Mouse (Mus musculus) T-helper 2 cell (primary cell): ENCODE results near the gene Ppih.

Experiments
- in situ Hi-C: fragments of 300-600 bp; cut with MboI, MseI; formaldehyde crosslinking; loops from one replicate; pipeline ENCODE4 v1.15.1; 2025; ENCODE audit warnings: high pct_unique_total_duplicates

Gene Ppih

DNA sequence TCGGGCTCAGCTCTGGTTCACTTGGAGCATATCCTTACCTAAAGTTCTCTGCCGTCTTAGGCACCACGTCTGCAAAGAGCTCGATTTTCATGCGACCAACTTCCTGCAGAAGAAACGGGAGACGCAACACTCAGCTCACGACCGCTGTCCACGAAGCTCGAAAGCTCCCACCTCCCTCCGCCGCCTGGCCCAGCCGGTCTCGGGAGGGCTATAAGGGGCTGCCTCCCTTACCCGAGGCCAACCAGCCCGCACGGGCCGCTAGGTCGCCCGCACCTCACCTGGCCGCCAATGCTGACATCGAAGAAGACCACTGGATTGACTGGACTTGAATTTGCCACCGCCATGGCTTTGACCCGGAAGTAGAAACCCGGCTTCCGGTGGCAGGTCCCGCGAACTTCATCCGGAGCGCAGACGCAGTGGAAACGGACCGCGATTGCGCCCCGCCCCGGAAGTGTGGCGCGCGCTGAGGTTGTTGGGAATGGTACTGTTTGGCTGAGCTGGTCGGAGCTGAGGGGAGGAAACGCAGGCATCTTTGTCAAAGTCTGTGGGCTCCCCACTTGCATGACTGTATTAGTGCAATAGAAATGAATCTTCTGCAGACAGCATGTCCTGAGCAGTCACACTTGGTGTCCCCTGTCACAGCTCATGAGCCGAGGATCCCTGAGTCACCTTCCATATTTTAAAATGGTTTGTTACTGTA is at the start of gene Ppih:
Gene Ppih, minus strand, starts transcription at position 416 of the 700 bp plus-strand sequence.
- in situ Hi-C loops = loop anchor here (10.0 kb wide), 1 partner anchor 885 kb away; the partner anchor contains the start of gene Cdc20

DNA sequence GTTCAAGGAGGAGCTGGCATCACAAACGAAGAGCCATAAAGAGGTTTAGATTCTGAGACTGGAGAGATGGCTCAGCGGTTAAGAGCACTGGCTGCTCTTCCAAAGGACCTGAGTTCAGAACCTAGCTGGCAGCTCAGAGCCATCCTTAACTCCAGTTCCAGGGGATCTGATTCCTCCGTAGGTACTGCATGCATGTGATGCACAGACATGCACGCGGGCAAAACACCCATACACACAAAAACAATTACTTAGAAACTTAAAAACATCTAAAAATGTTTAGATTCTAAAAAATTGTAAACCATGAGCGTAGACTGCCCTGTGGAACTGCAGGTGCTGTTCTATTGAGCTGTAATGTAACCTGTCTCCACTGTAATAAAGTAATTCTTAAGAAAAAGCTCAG is 49.1 kb upstream of the Ppih start:
- in situ Hi-C loops = no loop called here

GRCm38 (mm10) chr4:119366758-119367526 is 46.6 kb upstream of the Ppih start:
- in situ Hi-C loops = no loop called here

GRCm38 (mm10) chr4:119362231-119362630 is 41.9 kb upstream of the Ppih start:
- in situ Hi-C loops = no loop called here

- in situ Hi-C loops = no loop called here
Measured at GRCm38 (mm10) chr4:119359196-119359971, 39.0 kb upstream of the Ppih start.

DNA sequence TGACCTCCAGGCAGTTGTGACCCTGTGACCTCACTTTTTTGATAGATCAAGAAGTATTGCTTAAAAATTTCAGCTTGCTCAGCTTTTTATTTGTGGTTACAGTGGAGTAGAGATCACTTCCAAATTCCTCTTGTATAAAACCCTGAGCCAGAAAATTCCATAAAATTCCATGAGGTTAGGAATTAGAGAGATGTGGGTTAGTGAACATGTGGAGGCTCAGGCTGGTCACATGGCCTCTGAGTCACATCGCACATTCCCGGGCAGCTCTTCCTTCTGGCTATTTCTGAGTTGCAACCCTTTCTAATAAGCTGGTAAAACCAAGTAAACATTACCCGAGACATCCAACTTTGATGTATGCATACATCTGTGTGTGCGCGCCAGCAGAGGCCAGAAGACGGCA is 25.2 kb upstream of the Ppih start:
- in situ Hi-C loops = no loop called here

GRCm38 (mm10) chr4:119338861-119339361 is 18.6 kb upstream of the Ppih start:
- in situ Hi-C loops = no loop called here

DNA sequence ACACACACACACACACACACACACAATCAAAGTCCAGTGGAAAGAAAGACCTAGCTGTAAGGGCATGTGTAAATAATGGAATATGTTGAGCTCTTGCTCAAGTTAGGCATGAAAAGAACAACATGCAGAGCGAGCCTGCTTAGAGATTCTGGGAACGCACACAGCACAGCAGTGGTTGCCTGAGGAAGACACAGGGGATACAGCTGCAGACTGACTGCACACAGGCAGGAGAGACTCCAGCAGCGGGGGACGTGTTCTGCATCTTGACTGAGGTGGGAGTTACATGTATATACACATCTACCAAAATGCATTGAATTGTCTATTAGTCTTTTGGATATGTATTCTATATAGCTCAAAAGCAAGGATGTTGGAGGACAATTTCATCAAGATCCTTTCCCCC is 18.1 kb upstream of the Ppih start:
- in situ Hi-C loops = no loop called here

- in situ Hi-C loops = no loop called here
Measured at GRCm38 (mm10) chr4:119333487-119333886, 13.1 kb upstream of the Ppih start.

DNA sequence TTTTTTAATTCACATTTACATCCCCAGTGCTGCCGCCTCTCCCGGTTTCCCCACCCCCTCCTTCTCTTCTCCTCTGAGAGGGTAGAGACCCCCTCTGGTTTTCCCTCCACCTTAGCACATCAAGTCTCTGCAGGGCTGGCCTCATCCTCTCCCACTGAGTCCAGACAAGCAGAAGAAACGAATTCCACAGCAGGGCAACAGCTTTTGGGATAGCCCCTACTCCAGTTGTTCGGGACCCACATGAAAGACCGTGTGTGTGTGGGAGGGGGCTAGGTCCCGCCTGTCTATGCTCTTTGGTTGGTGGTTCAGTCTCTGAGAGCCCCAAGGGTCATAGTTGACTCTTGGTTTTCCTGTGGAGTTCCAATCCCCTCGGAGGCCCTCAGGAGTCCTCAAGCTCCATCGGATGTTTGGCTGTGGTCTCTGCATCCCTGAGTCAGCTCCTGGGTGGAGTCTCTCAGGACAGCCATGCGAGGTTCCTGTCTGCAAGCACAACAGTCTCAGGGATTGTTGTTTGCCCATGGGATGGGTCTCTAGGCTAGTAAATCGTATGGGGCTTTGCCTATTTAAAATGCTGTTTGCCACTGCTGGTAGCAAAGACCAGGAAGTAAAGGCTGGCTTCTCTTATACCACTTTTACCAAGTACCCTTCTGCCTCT is 677 bp upstream of the Ppih start:
- in situ Hi-C loops = loop anchor here (10.0 kb wide), 1 partner anchor 886 kb away; the partner anchor contains the start of gene Cdc20

DNA sequence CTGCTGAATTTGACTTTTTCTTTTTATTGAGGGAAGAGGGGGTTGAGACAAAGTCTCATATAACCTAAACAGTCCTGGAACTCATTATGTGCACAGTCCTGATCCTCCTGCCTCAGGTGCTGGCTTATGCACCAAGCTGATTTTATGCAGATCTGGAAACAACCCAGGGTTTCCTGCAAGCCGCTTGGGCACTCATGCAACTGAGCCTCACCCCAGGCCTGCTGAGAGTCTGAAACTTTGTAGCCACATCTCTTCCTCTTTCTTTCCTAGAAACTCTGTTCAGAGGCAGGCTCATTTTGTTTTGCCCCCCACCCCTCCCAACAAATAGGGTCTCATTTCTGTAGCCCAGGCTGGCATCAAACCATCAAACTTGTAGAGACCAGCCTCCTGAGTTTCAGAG is 6.6 kb downstream of the Ppih start:
- in situ Hi-C loops = no loop called here

GRCm38 (mm10) chr4:119305418-119305817 is 14.9 kb downstream of the Ppih start:
- in situ Hi-C loops = no loop called here

DNA sequence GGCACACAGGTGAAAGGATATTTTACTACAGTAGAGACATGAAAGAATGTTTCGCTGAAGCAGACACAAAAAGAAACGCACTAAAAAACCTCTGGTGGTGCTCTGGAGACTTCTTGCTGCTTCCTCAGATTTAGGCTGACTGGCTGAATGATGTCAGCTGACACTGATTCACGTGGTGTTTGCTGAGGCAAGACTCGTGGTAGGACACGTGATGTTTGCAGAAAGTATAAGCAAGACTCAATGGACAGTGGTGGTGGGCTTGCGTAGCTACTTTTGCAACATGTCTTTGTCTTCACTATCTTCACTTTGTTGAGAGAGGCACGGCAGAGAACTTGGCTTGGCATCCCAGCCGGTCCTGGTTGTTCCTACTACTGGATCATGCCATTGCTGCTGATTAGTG is 17.1 kb downstream of the Ppih start:
- in situ Hi-C loops = no loop called here

DNA sequence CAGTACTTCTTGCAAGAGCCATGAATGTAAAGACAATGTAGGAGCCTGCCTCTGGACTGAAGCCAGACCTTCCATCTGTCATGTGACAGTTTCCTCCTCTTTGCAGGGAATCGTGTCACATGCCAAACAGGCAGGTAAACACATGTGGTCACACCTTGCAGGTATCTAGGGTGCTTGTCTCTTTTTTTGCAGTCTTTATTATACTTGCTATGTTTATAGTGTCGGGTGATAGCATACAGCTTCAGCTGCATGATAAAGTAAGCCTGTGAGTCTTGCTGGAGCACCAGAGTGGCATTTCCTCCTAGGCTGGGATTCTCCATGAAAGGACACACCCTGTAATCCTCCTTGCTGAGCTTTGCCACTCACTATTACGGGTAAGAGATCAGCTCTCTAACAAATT is 18.6 kb downstream of the Ppih start:
- in situ Hi-C loops = no loop called here

GRCm38 (mm10) chr4:119300761-119301160 is 19.6 kb downstream of the Ppih start:
- in situ Hi-C loops = no loop called here

DNA sequence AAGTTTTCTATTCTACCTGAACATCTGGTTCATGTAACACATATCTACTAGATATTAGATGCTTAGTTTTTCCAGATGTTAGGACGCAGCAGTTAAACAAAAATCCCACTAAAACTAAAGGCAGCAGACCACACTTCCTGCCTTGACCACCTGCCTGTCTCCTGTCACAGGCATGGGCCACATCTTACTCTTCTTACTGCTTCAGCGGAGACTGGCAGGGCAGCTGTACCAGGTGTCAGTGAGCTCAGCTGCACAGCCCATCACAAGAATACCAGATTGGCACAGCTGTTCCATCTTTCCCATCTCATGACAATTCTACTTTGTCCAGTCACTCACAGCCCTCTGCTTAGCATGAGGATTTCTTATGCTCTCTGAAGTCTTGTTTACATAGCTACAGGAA is 23.0 kb downstream of the Ppih start:
- in situ Hi-C loops = loop anchor here (25.0 kb wide), 1 partner anchor 1265 kb away; the partner anchor contains the start of gene Ctps

DNA sequence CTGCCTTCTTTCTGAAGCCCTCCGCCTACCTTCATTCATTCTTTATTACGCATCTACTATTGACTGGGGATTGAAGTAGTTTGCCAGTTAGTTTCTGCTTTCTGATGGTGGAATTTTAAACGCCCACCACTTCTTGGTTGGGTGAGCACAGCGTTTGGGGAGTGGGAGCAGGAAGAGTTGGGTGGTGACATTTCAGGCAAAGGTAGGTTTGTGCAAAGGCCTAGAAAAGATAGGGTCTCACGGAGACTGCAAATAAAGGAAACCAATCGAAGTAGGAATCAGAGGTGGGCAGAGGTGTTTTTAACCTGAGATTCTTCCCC is 25.3 kb downstream of the Ppih start:
- in situ Hi-C loops = loop anchor here (25.0 kb wide), 1 partner anchor 1267 kb away; the partner anchor contains the start of gene Ctps

DNA sequence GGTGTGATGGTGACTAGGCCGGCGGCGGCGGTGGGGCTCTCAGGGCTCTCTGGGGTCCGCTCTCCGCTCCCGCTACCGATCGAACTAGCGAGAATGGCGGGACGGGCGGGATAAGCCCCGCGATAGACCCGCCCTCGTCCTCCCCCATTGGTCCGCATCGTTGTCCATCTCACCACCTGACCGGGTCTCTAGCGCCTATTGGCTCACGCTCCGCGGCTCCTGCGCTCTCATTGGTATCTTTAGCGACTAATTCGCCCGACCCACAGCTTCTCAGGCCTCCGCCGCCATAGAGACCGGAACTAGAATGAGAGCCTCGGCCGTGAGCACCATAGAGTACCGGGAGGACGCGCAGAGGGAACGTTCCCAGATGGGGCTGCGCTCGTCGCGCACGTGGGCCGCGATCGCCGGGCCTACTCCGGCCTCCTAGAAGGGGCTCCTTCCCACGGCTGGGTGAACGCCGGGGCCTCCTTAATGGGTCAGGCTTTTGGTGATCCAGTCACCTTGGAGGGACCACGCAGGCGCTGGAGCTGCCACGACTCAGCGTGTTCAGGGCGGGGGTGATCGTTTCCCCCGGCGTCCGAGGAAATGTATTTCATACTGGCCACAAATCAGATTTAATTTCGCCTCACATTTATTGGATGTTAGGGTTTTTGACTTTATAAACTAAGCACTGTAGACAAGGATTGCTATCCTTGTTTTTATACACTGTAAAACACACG is 25.8 kb downstream of the Ppih start, which contains the start of gene Ybx1:
Gene Ybx1, minus strand, starts transcription at position 190 of the 719 bp plus-strand sequence.
- in situ Hi-C loops = loop anchor here (25.0 kb wide), 1 partner anchor 1268 kb away; the partner anchor contains the start of gene Ctps

- in situ Hi-C loops = loop anchor here (25.0 kb wide), 1 partner anchor 1269 kb away; the partner anchor contains the start of gene Ctps
Measured at GRCm38 (mm10) chr4:119293574-119294258, 26.6 kb downstream of the Ppih start.
